Mouse (Mus musculus) embryonic facial prominence, embryonic 15.5 days (tissue): ENCODE data around the gene Ftsj3. TPM values are rescaled to one million over a fixed set of nuclear protein-coding genes. Genes with fewer than 3 reads are reported as not detected.
"Not testable (repeated sequence)": the region's sequence is repeated elsewhere in the genome, so short reads cannot be mapped to it uniquely, and the experiment has no call there.

Experiments used
- ATAC-seq: fragments of 200-750 bp; cut with Nextera tagmentation; 2 replicates; pipeline ENCODE4 v1.8.0; 2017; ENCODE audit warnings: low read depth, moderate TSS enrichment; ENCODE audit not compliant: insufficient number of reproducible peaks, low FRiP score, low TSS enrichment
- H3K27ac ChIP-seq: fragments of 300-500 bp; sonication (generic); replicated peaks from 2 replicates; pipeline ENCODE4 v1.5.1; 2015; ENCODE audit warnings: mild to moderate bottlenecking, inconsistent platforms
- H3K27me3 ChIP-seq: fragments of 300-500 bp; sonication (generic); 2 replicates; pipeline ENCODE4 v1.6.1; 2015; ENCODE audit warnings: inconsistent platforms
- H3K36me3 ChIP-seq: fragments of 300-500 bp; sonication (generic); 2 replicates; pipeline ENCODE4 v1.6.1; 2015; ENCODE audit warnings: mild to moderate bottlenecking, inconsistent platforms
- H3K4me1 ChIP-seq: fragments of 300-500 bp; sonication (generic); 2 replicates; pipeline ENCODE4 v1.6.1; 2015; ENCODE audit warnings: inconsistent platforms
- H3K4me2 ChIP-seq: fragments of 300-500 bp; sonication (generic); replicated peaks from 2 replicates; pipeline ENCODE4 v1.6.1; 2015; ENCODE audit warnings: mild to moderate bottlenecking, inconsistent platforms
- H3K4me3 ChIP-seq: fragments of 300-500 bp; sonication (generic); replicated peaks from 2 replicates; pipeline ENCODE4 v1.5.1; 2015; ENCODE audit warnings: mild to moderate bottlenecking, inconsistent platforms
- H3K9ac ChIP-seq: fragments of 300-500 bp; sonication (generic); 2 replicates; pipeline ENCODE4 v1.6.1; 2015; ENCODE audit warnings: inconsistent platforms
- H3K9me3 ChIP-seq: fragments of 300-500 bp; sonication (generic); replicated peaks from 2 replicates; pipeline ENCODE4 v1.6.1; 2016; ENCODE audit warnings: inconsistent platforms
- WGBS: fragments of 180-500 bp; shearing (Covaris S2); methylation state at CpG from one replicate; pipeline ENCODE4 v1.1.7; 2015; 5-methylcytosine and 5-hydroxymethylcytosine counted together
- polyA plus RNA-seq: library from polyadenylated mRNA; unstranded; fragments of >200 nt; fragmentation: Nextera tagmentation; extraction: Ambion mirVana; gene quantifications from 2 replicates; pipeline ENCODE4 v1.2.1, GENCODE M21; 2015

The Ftsj3 gene
- polyA plus RNA-seq, 1 experiment from 2014 or later, result 54.7 TPM

- Histone ChIP-seq H3K4me1 (no peaks in the 10 kb centered on the region), H3K27ac (no peak overlapping the region), H3K4me2 (no peak overlapping the region), H3K27me3 (no peaks in the 10 kb centered on the region), H3K4me3 (no peak overlapping the region), H3K9ac (no peak overlapping the region), H3K36me3 (peaks cover 97% of the 10 kb centered on the region), H3K9me3 (no peaks in the 10 kb centered on the region)
- 86% methylated on average over 7 of the region's 7 CpGs for WGBS
- ATAC-seq, result no peak
Measured at GRCm38 (mm10) chr11:106249326-106249725, 6.6 kb downstream of the Ftsj3 start.

DNA sequence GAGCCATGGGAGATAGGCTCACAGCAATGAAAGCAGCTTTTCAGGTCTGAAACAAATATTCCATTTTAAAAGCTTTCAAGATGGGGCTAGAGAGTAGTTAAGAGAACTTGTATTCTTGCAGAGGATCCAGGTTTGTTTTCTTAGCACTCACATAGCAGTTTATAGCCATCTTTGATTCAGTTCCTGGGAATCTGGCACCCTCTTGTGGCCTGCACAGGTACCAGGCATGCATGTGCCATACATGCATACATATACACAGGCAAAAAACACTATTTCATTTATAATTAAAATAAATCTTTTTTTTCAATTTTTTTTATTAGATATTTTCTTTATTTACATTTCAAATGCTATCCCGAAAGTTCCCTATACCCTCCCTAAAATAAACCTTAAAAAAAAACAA, 9.0 kb downstream of the Ftsj3 start:
- no peak overlapping the region for H3K27ac ChIP-seq
- 98% methylated on average over 1 of the region's 1 CpGs for WGBS
- no peaks in the 10 kb centered on the region for H3K27me3 ChIP-seq
- no peaks in the 10 kb centered on the region for H3K4me1 ChIP-seq
- H3K4me3 ChIP-seq, result no peak overlapping the region
- no peak overlapping the region for H3K4me2 ChIP-seq
- H3K36me3 ChIP-seq, result peaks cover 98% of the 10 kb centered on the region
- no peak overlapping the region for H3K9ac ChIP-seq
- no peak for ATAC-seq
- no peaks in the 10 kb centered on the region for H3K9me3 ChIP-seq

- H3K4me3 ChIP-seq, result not testable (repeated sequence)
Measured at GRCm38 (mm10) chr11:106233978-106234377, 21.9 kb downstream of the Ftsj3 start.

GRCm38 (mm10) chr11:106220603-106221002, 35.3 kb downstream of the Ftsj3 start:
- H3K36me3 ChIP-seq, result peaks cover 16% of the 10 kb centered on the region
- no peak for ATAC-seq
- WGBS, result 79% methylated on average over 3 of the region's 3 CpGs

More at GRCm38 (mm10) chr11:106233978-106234377, 21.9 kb downstream of the Ftsj3 start:
- not testable (repeated sequence) for H3K27ac ChIP-seq, H3K4me1 ChIP-seq, H3K9ac ChIP-seq, H3K4me2 ChIP-seq, H3K27me3 ChIP-seq, H3K9me3 ChIP-seq, ATAC-seq
- H3K36me3 ChIP-seq, result peaks cover 71% of the 10 kb centered on the region
- WGBS, result 83% methylated on average over 8 of the region's 8 CpGs

GRCm38 (mm10) chr11:106216730-106217490, 39.0 kb downstream of the Ftsj3 start, which contains the start of gene Ddx42:
Ddx42 (plus strand) TSS chr11:106216926.
- Histone ChIP-seq H3K27me3 (no peaks in the 10 kb centered on the region), H3K9me3 (no peaks in the 10 kb centered on the region), H3K4me2 (peak within 1 kb of the TSS; percentile 55), H3K9ac (peak within 1 kb of the TSS; percentile 93), H3K36me3 (peaks cover 10% of the 10 kb centered on the region; the same call in 1 of the 2 replicates), H3K27ac (peak within 1 kb of the TSS; percentile 97), H3K4me3 (peak within 1 kb of the TSS; percentile 97), H3K4me1 (peaks cover 26% of the 10 kb centered on the region)
- ATAC-seq, result peak; percentile 95
- WGBS, result under 1% methylated on average over 70 of the region's 70 CpGs

More at GRCm38 (mm10) chr11:106220603-106221002, 35.3 kb downstream of the Ftsj3 start:
- no peak overlapping the region for H3K9ac ChIP-seq
- H3K4me2 ChIP-seq, result no peak overlapping the region
- H3K9me3 ChIP-seq, result no peaks in the 10 kb centered on the region
- H3K4me3 ChIP-seq, result no peak overlapping the region
- peaks cover 14% of the 10 kb centered on the region for H3K4me1 ChIP-seq
- H3K27ac ChIP-seq, result no peak overlapping the region
- H3K27me3 ChIP-seq, result no peaks in the 10 kb centered on the region

DNA sequence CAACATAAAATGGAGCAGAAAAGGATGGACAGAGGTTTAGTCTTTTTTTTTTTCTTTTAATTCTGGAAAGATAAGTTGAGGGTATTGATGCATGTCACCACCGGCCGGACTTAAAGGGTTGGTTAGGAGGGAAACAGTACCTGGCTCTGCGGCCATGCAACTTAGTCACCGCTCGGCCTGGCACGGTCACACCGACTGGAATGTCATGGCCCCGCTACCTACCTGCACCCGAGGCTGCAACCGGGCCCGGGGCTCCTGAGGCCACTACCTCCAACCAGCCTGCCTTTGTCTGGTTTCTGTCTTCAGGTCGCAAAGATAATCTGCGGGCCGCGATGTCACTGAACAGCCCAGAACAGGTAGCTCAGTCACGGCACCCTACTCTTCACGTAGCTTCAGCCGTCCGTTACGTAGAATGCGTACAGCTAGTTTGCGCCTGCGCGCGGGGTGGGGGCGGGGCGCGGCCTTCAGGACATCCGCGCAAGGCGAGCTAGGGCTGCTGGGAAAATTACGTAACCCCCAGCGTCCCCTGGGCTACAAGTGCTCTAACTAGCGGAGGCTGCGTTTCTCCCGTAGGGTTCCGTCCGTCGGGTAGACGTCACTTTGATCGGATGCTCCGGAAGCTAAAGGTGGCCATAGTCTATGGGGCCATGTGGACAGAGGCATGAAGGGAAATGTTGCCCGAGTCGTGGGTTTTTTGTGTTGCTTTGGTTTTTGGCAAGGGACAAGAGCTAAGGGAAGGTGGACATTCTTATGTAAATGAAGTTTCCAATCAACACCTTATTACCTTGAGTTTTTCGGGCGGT, 39.8 kb downstream of the Ftsj3 start, which contains the start of gene Ccdc47:
TSS of gene Ccdc47 (minus strand) at position 418 of the 803 bp plus-strand sequence.
- under 1% methylated on average over 46 of the region's 46 CpGs for WGBS
- ATAC-seq, result peak; percentile 97

DNA sequence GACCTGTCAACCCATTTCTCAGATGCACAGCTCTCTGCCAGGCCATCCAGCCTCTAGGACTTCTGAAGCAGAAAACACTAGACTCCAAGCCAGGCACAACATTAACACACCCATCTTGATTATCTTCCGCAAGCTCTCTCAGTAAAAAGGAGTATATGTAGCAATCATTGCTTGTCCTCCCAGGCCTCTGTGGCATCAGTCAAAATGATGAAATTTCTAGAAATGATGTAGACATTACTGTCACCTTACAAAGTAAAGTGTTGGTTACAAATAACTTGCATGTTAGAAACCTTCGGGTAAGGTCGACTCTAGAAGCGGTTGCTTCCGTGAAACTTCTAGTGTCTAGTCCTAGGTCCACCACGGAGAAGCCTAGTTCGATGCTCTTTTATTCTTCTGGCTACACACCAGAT, 40.4 kb downstream of the Ftsj3 start:
- H3K9me3 ChIP-seq, result no peaks in the 10 kb centered on the region
- peak overlapping the region; percentile 74 for H3K9ac ChIP-seq
- peaks cover 23% of the 10 kb centered on the region for H3K36me3 ChIP-seq
- no peaks in the 10 kb centered on the region for H3K27me3 ChIP-seq
- H3K4me3 ChIP-seq, result peak overlapping the region; percentile 97
- 23% methylated on average over 7 of the region's 7 CpGs for WGBS
- H3K4me2 ChIP-seq, result peak overlapping the region; percentile 50
- 0 out of 2 replicates have a peak overlapping the region, but pooled peaks have one; percentile 97 for H3K27ac ChIP-seq
- no peak for ATAC-seq
- H3K4me1 ChIP-seq, result peaks cover 26% of the 10 kb centered on the region

More for the DNA sequence above, 39.8 kb downstream of the Ftsj3 start, which contains the start of gene Ccdc47:
- Histone ChIP-seq H3K4me1 (peaks cover 26% of the 10 kb centered on the region), H3K9me3 (no peaks in the 10 kb centered on the region), H3K4me2 (peak within 1 kb of the TSS; percentile 55), H3K4me3 (peak within 1 kb of the TSS; percentile 97), H3K27me3 (no peaks in the 10 kb centered on the region), H3K9ac (peak within 1 kb of the TSS; percentile 93), H3K36me3 (peaks cover 18% of the 10 kb centered on the region), H3K27ac (peak within 1 kb of the TSS; percentile 97)

GRCm38 (mm10) chr11:106214856-106215255, 41.0 kb downstream of the Ftsj3 start:
- Histone ChIP-seq H3K9ac (no peak overlapping the region), H3K4me1 (peaks cover 26% of the 10 kb centered on the region), H3K27me3 (no peaks in the 10 kb centered on the region), H3K27ac (no peak overlapping the region), H3K4me3 (peak overlapping the region; percentile 97), H3K9me3 (no peaks in the 10 kb centered on the region), H3K36me3 (peaks cover 29% of the 10 kb centered on the region), H3K4me2 (peak overlapping the region; percentile 50)
- 90% methylated on average over 5 of the region's 5 CpGs for WGBS
- no peak for ATAC-seq

DNA sequence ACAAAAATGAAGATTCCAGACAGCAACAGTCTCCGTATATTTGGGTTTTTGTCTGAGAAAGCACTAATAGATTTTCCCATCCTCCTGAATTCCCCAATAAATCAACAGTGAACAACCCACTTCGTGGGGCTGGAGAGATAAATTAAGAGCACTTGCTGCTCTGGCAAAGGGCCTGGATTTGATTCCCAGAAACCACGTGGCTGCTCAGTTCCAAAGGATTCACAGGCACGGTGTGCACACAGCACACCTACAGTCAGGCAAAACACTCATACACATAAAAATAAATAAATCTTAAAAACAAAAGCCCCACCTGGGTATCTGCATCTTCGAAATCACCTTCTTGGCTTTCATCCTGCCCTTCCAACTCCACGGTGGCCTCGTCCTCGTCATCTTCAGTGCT, 43.1 kb downstream of the Ftsj3 start:
- Histone ChIP-seq H3K9ac (no peak overlapping the region), H3K9me3 (no peaks in the 10 kb centered on the region), H3K4me1 (peaks cover 14% of the 10 kb centered on the region), H3K27ac (no peak overlapping the region), H3K4me3 (no peak overlapping the region), H3K4me2 (no peak overlapping the region), H3K36me3 (peaks cover 49% of the 10 kb centered on the region), H3K27me3 (no peaks in the 10 kb centered on the region)
- ATAC-seq, result no peak
- 82% methylated on average over 8 of the region's 8 CpGs for WGBS

- no peaks in the 10 kb centered on the region for H3K27me3 ChIP-seq
- 82% methylated on average over 5 of the region's 5 CpGs for WGBS
- no peak within 1 kb of the TSS for H3K9ac ChIP-seq
- H3K9me3 ChIP-seq, result no peaks in the 10 kb centered on the region
- no peak for ATAC-seq
- peaks cover 88% of the 10 kb centered on the region for H3K36me3 ChIP-seq
- no peak within 1 kb of the TSS for H3K4me2 ChIP-seq
- no peak within 1 kb of the TSS for H3K27ac ChIP-seq
- H3K4me3 ChIP-seq, result no peak within 1 kb of the TSS
- no peaks in the 10 kb centered on the region for H3K4me1 ChIP-seq
Measured at GRCm38 (mm10) chr11:106202123-106202465, 53.8 kb downstream of the Ftsj3 start, which contains the start of gene Strada. Strada (minus strand) TSS chr11:106202168.
